Mouse (Mus musculus) WW6 (cell line): ENCODE measurements around the gene Arid4a.
A peak's percentile ranks its signal among the peaks of the same experiment; 100 is the strongest.

Experiments used
- DNase-seq: peaks from one replicate; pipeline ENCODE4 v3.0.0-alpha.2; 2013; ENCODE audit warnings: low read depth, low spot score

The Arid4a gene

GRCm38 (mm10) chr12:71015363-71016210, at the start of gene Arid4a:
Arid4a (plus strand) TSS chr12:71015990.
- peak; percentile 98 for DNase-seq

- DNase-seq, result no peak
Observed at GRCm38 (mm10) chr12:70967581-70967980, 48.2 kb upstream of the Arid4a start.

GRCm38 (mm10) chr12:70968141-70968790, 47.5 kb upstream of the Arid4a start:
- peak; percentile 67 for DNase-seq

GRCm38 (mm10) chr12:70968791-70969307, 46.9 kb upstream of the Arid4a start:
- DNase-seq, result peak; percentile 45

GRCm38 (mm10) chr12:70969485-70970184, 46.2 kb upstream of the Arid4a start:
- DNase-seq, result peak; percentile 65

GRCm38 (mm10) chr12:70973831-70974230, 42.0 kb upstream of the Arid4a start:
- DNase-seq, result no peak

- DNase-seq, result peak; percentile 92
Observed at GRCm38 (mm10) chr12:70974441-70975266, 41.1 kb upstream of the Arid4a start, which contains the start of gene Psma3. Psma3 (plus strand) TSS chr12:70974621.

- no peak for DNase-seq
Observed at GRCm38 (mm10) chr12:70975406-70975805, 40.4 kb upstream of the Arid4a start.

GRCm38 (mm10) chr12:70975891-70976290, 39.9 kb upstream of the Arid4a start:
- DNase-seq, result no peak

- no peak for DNase-seq
Observed at GRCm38 (mm10) chr12:70978345-70978744, 37.4 kb upstream of the Arid4a start.

- no peak for DNase-seq
Observed at GRCm38 (mm10) chr12:70984855-70985550, 30.8 kb upstream of the Arid4a start.

- no peak for DNase-seq
Observed at GRCm38 (mm10) chr12:70997225-70997624, 18.6 kb upstream of the Arid4a start.

- DNase-seq, result no peak
Observed at GRCm38 (mm10) chr12:70999423-70999903, 16.3 kb upstream of the Arid4a start.

GRCm38 (mm10) chr12:71000344-71000743, 15.4 kb upstream of the Arid4a start:
- no peak for DNase-seq

- no peak for DNase-seq
Observed at GRCm38 (mm10) chr12:71001456-71001855, 14.3 kb upstream of the Arid4a start.

- DNase-seq, result no peak
Observed at GRCm38 (mm10) chr12:71003760-71004426, 11.9 kb upstream of the Arid4a start.

- DNase-seq, result no peak
Observed at GRCm38 (mm10) chr12:71006141-71006540, 9.6 kb upstream of the Arid4a start.

GRCm38 (mm10) chr12:71006901-71007300, 8.9 kb upstream of the Arid4a start:
- DNase-seq, result no peak

- no peak for DNase-seq
Observed at GRCm38 (mm10) chr12:71009769-71010168, 6.0 kb upstream of the Arid4a start.
